Mouse (Mus musculus): Measurements from ENCODE around the gene Wdr70. TPM values are rescaled to one million over a fixed set of nuclear protein-coding genes. Genes with fewer than 3 reads are reported as not detected.

Gene Wdr70
- polyA plus RNA-seq, 1 experiment from 2014 or later, result 73.0 TPM

DNA sequence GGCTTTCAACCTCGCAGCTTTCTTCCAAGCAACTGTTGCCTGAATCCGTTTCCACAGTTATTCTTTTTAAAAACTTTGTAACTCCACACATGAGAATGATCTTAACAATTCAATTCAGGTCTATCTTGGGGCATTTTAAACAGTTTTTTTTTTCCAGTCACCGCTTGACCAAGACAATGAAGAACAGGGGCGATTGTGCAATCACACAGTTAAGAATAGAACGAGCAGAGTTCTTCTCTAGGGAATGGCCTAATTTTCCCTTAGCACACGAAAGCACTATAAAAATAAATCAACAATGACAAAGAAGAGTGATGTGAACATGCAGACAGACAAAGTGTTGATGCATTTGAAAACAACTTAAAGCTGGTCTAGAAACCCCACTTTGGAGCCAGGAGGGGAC, 223.1 kb downstream of the Wdr70 start:
- Histone ChIP-seq H3K9me3 (no peaks in the 10 kb centered on the region), H3K27me3 (ENCODE audit: poor library complexity, severe bottlenecking) (no peaks in the 10 kb centered on the region), H3K4me1 (peaks cover 11% of the 10 kb centered on the region), H3K4me3 (no peak overlapping the region), H3K36me3 (replicated peaks) (no peaks in the 10 kb centered on the region), H3K27ac (no peak overlapping the region)
- no peak for DNase-seq (ENCODE audit: extremely low spot score, low spot score)
- 87% methylated on average over 6 of the region's 6 CpGs for WGBS

DNA sequence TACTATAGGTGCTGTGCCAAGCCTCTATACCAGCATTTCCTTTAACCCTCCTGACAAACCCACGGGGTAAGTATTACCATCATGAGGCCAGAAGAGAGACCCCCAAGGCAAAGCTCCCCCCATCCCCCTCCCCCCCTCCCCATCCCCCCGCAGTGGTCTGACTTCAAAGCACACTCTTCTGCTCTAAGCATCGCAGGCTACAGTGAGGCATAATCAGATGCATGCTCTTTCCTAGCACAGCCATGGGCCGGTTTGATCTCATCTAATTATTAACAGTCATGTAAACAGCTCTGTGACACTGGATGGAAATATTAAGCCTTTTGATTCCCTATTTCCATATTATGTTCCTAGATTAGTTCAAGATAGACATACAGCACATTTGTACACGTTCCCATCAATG, 226.5 kb downstream of the Wdr70 start:
- WGBS, result 69% methylated on average over 5 of the region's 5 CpGs
- Histone ChIP-seq H3K4me1 (peaks cover under 1% of the 10 kb centered on the region), H3K27ac (no peak overlapping the region), H3K36me3 (replicated peaks) (no peaks in the 10 kb centered on the region), H3K9me3 (no peaks in the 10 kb centered on the region), H3K4me3 (no peak overlapping the region), H3K27me3 (ENCODE audit: poor library complexity, severe bottlenecking) (no peaks in the 10 kb centered on the region)
- no peak for DNase-seq (ENCODE audit: extremely low spot score, low spot score)

DNA sequence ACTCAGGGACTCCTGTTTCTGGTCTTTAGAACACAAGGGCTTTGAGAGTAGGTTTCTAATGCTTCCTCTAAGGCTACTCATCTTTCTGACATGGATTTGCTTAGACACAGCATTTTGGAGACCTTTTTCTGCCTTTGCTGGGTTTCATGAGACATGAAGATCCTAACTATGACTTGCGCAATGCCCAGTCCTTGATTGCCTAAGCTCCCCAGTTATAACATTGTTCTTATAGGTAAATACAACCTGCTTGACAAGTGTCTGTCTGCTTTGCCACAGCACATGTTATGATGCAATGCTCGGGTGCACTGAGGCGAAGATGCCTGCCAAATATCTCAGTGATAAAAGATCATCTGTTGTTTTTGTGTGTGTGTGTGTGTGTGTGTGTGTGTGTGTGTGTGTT, 233.7 kb downstream of the Wdr70 start:
- WGBS, result 95% methylated on average over 3 of the region's 3 CpGs
- Histone ChIP-seq H3K27ac (no peak overlapping the region), H3K4me3 (no peak overlapping the region), H3K4me1 (peaks cover 6% of the 10 kb centered on the region; the same call in 1 of the 2 replicates), H3K27me3 (ENCODE audit: poor library complexity, severe bottlenecking) (no peaks in the 10 kb centered on the region), H3K9me3 (no peaks in the 10 kb centered on the region), H3K36me3 (replicated peaks) (no peaks in the 10 kb centered on the region)
- no peak for DNase-seq (ENCODE audit: extremely low spot score, low spot score)

DNA sequence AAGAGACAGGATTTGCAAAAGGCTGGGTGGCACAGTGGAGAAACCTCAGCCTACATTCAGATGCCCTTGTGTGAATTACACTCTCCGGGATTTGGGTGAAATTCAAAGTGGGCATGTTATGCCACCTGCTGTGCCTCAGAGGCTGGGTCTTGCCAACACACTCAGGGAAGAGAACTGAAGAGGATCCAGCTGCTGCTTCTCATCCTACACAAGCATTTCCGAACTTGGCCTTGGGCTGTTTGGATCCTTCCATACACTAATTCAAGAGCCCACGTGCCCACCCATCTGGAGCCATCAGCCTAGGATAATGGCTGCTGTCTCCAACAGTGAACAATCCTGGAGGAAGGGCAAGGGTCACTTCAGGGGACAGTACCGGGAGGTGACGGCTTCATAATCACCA, 235.7 kb downstream of the Wdr70 start:
- DNase-seq (ENCODE audit: extremely low spot score, low spot score), result no peak
- H3K4me1 ChIP-seq, result peaks cover 6% of the 10 kb centered on the region; the same call in 1 of the 2 replicates
- no peaks in the 10 kb centered on the region for H3K9me3 ChIP-seq
- H3K36me3 ChIP-seq (replicated peaks), result no peaks in the 10 kb centered on the region
- H3K4me3 ChIP-seq, result no peak overlapping the region
- H3K27ac ChIP-seq, result no peak overlapping the region
- no peaks in the 10 kb centered on the region for H3K27me3 ChIP-seq (ENCODE audit: poor library complexity, severe bottlenecking)
- WGBS, result 70% methylated on average over 5 of the region's 5 CpGs

DNA sequence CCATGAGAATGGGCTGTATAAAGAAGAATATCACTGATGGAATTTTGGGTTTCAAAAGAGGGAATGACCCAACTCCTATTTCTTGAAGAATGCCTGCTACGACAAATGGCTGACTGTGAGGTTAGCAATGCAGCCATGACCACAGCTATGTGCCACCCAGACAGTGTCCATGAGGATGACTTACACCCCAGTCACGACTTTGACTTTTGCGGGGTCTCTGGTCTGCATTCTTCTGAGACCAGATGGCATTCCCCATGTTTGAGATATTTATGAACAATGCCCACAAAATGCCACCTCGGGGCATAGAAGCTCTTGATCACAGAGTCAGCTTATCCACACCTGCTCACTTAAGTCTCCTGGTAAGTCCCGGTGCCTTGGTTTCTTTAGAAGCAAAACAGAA, 236.1 kb downstream of the Wdr70 start:
- Histone ChIP-seq H3K36me3 (replicated peaks) (no peaks in the 10 kb centered on the region), H3K27ac (no peak overlapping the region), H3K27me3 (ENCODE audit: poor library complexity, severe bottlenecking) (no peaks in the 10 kb centered on the region), H3K4me1 (peaks cover 6% of the 10 kb centered on the region; the same call in 1 of the 2 replicates), H3K9me3 (no peaks in the 10 kb centered on the region), H3K4me3 (no peak overlapping the region)
- WGBS, result 89% methylated on average over 5 of the region's 5 CpGs
- no peak for DNase-seq (ENCODE audit: extremely low spot score, low spot score)

DNA sequence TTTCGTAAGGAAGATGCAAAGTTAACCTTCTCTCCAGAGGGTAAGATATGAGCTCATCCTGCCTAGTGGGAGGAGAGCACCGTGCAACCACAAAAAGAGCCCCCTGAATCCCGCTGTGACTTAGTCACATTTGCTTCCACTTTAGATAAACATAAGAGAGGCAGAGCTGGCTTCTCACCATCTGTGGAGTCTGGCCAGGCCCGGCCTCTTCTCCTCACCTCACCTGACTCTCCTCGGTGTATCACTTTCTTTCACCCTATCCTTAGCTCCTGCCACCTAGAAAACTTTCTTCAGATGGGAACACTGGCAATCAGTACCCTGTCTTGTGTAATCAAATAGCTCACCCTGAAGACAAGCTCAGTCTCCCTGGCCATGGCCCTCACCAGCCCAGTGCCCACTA, 240.2 kb downstream of the Wdr70 start:
- Histone ChIP-seq H3K27me3 (ENCODE audit: poor library complexity, severe bottlenecking) (no peaks in the 10 kb centered on the region), H3K4me3 (no peak overlapping the region), H3K9me3 (no peaks in the 10 kb centered on the region), H3K4me1 (peaks cover 6% of the 10 kb centered on the region; the same call in 1 of the 2 replicates), H3K27ac (no peak overlapping the region), H3K36me3 (replicated peaks) (no peaks in the 10 kb centered on the region)
- 87% methylated on average over 5 of the region's 5 CpGs for WGBS
- DNase-seq (ENCODE audit: extremely low spot score, low spot score), result no peak

DNA sequence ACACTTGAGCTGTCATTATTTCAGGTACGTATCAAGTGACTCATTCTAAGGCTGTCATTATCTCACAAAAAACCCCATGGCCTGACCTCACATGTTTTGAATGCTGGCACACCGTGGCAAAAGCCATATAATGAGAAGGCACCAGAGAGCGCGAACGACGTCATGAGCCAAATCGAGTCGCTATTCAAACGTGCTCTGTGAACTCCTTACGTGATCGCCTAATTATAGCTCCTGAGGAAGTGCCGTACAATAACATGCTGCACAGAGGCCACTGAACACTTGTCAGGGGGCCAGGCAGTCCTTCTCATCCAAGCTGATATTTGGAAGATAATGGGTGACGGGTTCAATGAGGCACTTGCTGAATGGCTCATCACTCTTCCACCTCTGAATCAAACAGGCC, 241.6 kb downstream of the Wdr70 start:
- Histone ChIP-seq H3K9me3 (no peaks in the 10 kb centered on the region), H3K36me3 (replicated peaks) (no peaks in the 10 kb centered on the region), H3K27me3 (ENCODE audit: poor library complexity, severe bottlenecking) (no peaks in the 10 kb centered on the region), H3K27ac (no peak overlapping the region), H3K4me1 (no peaks in the 10 kb centered on the region), H3K4me3 (no peak overlapping the region)
- 86% methylated on average over 13 of the region's 13 CpGs for WGBS
- no peak for DNase-seq (ENCODE audit: extremely low spot score, low spot score)

DNA sequence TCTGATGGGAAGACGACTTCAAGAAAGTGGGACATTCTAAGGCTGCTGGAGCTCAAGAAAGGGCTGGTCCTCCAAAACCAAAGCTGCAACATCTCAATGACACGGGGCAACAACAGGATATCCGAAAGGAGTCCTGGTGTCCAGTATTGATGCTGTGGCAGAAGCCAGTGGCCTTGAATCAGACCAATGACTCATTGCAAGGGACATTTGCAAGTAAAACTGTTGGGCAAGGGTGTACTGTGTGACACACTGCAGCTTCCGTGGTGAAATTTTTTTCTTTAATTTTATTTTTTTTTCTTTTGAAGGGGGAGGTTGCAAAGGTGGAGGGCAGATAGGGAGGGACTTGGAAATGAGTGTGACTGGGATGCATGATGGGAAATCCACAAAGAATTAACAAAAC, 256.6 kb downstream of the Wdr70 start:
- WGBS, result 85% methylated on average over 4 of the region's 4 CpGs
- no peak for DNase-seq (ENCODE audit: extremely low spot score, low spot score)
- no peaks in the 10 kb centered on the region for H3K36me3 ChIP-seq (replicated peaks)
- H3K27me3 ChIP-seq (ENCODE audit: poor library complexity, severe bottlenecking), result no peaks in the 10 kb centered on the region
- H3K27ac ChIP-seq, result no peak overlapping the region
- H3K4me3 ChIP-seq, result no peak overlapping the region
- H3K9me3 ChIP-seq, result no peaks in the 10 kb centered on the region
- no peaks in the 10 kb centered on the region for H3K4me1 ChIP-seq

DNA sequence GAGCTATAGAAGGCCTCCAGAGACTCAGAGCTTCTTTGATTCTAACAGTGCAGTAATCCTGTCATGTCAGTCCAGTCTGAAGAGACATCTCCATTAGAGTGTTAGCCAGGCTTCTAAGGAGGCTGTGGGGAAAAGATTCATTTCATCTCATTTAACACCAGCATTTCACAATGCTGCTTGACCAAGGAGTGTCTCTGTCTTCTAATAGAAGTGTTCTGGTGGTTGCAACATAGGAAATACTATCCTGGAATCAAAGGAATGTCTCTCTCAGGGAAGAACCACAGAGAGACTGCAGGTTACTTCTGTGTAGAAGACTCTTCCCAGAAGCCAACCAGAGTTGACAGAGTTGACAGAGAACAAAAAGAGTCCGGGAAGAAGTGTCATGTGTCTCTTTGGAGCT, 257.3 kb downstream of the Wdr70 start:
- Histone ChIP-seq H3K27ac (no peak overlapping the region), H3K4me3 (no peak overlapping the region), H3K36me3 (replicated peaks) (no peaks in the 10 kb centered on the region), H3K27me3 (ENCODE audit: poor library complexity, severe bottlenecking) (no peaks in the 10 kb centered on the region), H3K9me3 (no peaks in the 10 kb centered on the region), H3K4me1 (no peaks in the 10 kb centered on the region)
- DNase-seq (ENCODE audit: extremely low spot score, low spot score), result no peak
- 91% methylated on average over 1 of the region's 1 CpGs for WGBS

DNA sequence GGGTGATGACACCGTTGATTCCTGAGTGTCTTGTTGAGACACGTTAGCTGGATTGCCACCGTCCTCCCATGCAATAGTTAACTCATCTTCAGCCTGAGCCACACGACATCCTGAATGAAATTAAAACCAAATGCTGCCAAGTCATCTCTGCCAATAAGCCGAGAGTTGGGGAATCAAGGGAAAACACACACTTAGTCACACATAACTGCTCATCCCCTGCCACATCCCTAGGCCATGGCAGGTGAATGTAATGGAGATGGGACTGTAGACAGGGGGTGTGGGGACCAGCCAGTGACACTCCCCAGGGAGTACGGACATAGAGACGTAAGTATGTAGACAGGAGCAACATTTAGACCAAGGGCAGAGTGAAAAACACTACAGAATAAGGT, 260.1 kb downstream of the Wdr70 start:
- H3K36me3 ChIP-seq (replicated peaks), result no peaks in the 10 kb centered on the region
- H3K27ac ChIP-seq, result no peak overlapping the region
- H3K9me3 ChIP-seq, result no peaks in the 10 kb centered on the region
- H3K27me3 ChIP-seq (ENCODE audit: poor library complexity, severe bottlenecking), result no peaks in the 10 kb centered on the region
- DNase-seq (ENCODE audit: extremely low spot score, low spot score), result no peak
- H3K4me1 ChIP-seq, result no peaks in the 10 kb centered on the region
- WGBS, result 75% methylated on average over 7 of the region's 7 CpGs
- H3K4me3 ChIP-seq, result no peak overlapping the region

DNA sequence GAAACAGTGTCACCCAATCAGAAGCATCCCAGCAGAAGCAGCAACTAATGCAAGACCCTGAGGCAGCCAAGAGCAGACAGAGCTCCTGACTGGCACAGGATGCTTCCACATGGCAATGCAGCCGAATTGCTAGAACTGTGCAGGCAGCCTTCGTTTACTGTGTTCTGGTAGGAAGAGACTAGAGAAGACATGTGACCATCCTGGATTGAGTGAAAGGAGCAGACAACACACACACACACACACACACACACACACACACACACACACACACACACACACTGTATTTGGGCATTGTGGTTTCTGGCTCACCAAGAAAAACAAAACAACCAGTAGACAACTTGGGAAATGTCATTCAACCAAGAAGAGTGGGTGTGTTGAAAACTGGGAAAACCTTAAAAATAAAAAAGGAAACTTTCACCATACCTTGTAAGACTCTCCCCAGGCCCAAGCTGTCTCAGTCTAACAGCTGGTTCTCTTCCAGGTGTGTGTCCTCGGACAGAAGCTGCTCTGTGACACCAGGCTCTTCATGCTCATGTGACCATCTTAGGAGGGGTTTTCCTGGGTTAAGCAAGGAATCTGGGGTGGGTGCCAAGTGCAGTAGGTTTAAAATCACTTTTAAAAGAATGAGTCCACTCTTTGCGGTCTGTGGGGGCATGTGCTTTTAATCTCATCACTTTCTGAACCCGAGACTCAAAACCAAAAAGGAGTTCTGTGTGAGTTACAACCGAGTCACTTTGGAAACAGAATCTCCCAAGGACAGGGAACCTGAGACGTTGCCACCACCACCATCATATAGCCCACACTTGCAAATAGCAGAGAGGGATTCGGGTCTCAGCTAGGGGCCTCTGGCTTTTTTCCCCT, 260.7 kb downstream of the Wdr70 start:
- DNase-seq (ENCODE audit: extremely low spot score, low spot score), result no peak
- Histone ChIP-seq H3K9me3 (no peaks in the 10 kb centered on the region), H3K4me1 (no peaks in the 10 kb centered on the region), H3K4me3 (no peak overlapping the region), H3K36me3 (replicated peaks) (no peaks in the 10 kb centered on the region), H3K27ac (no peak overlapping the region), H3K27me3 (ENCODE audit: poor library complexity, severe bottlenecking) (no peaks in the 10 kb centered on the region)
- 76% methylated on average over 8 of the region's 8 CpGs for WGBS

DNA sequence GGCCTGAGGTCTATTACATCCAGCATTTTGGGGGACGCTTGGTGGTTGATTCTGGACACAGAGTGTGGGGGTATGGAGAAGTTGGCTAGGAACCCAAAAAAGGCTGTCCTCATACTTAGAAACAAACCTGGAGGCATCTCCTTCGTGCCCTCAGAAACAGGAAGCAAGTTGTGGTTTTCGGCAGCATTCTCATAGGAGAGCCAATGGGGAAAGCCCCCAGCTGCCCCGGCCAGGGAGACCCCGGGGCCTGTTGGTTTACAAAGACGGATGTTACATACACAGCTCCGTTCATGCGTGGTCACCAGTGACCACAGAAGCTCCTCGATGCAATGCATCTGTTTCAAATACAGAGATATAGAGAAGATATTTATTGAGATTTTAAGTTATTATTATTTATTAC, 263.6 kb downstream of the Wdr70 start:
- H3K27me3 ChIP-seq (ENCODE audit: poor library complexity, severe bottlenecking), result no peaks in the 10 kb centered on the region
- no peak overlapping the region for H3K27ac ChIP-seq
- no peaks in the 10 kb centered on the region for H3K9me3 ChIP-seq
- no peaks in the 10 kb centered on the region for H3K4me1 ChIP-seq
- H3K4me3 ChIP-seq, result no peak overlapping the region
- 92% methylated on average over 9 of the region's 9 CpGs for WGBS
- no peak for DNase-seq (ENCODE audit: extremely low spot score, low spot score)
- no peaks in the 10 kb centered on the region for H3K36me3 ChIP-seq (replicated peaks)

DNA sequence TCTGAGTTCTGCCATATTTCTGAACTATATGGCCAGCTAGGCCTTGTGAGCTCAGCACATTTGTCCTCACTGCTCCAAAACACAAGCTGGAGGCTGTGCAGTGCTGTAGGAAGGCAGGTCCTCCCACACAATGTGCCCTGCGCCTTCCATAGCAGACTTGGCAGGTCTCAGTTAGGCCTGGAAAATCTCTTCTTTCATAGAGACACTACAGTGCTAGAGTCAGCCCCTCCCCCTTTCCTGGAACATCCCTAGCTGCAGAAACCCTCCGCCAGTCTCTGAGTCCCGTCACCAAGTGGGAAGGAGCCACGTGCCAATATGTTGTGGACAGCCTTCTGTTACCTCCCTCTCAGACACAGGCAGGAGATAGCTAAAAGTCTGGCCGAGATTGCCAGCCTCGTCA, 273.5 kb downstream of the Wdr70 start:
- Histone ChIP-seq H3K27me3 (ENCODE audit: poor library complexity, severe bottlenecking) (peaks cover 44% of the 10 kb centered on the region), H3K9me3 (no peaks in the 10 kb centered on the region), H3K4me1 (no peaks in the 10 kb centered on the region), H3K36me3 (replicated peaks) (no peaks in the 10 kb centered on the region), H3K4me3 (no peak overlapping the region), H3K27ac (no peak overlapping the region)
- 66% methylated on average over 6 of the region's 6 CpGs for WGBS
- no peak for DNase-seq (ENCODE audit: extremely low spot score, low spot score)

Measured in forebrain, embryonic 10.5 days (tissue).